Mouse (Mus musculus) lung, postnatal 0 days (tissue): ENCODE results near the gene Smg1. TPM values are rescaled to one million over a fixed set of nuclear protein-coding genes. Genes with fewer than 3 reads are reported as not detected.

Source experiments
- ATAC-seq: fragments of 200-750 bp; cut with Nextera tagmentation; 2 replicates; pipeline ENCODE4 v1.8.0; 2017; ENCODE audit warnings: moderate library complexity
- DNase-seq: peaks from one replicate; pipeline ENCODE4 v3.0.0-alpha.2; 2016; ENCODE audit warnings: low spot score
- H3K27ac ChIP-seq: fragments of 300-500 bp; sonication (generic); 2 replicates; pipeline ENCODE4 v1.5.1; 2014; ENCODE audit warnings: antibody characterized with exemption, mild to moderate bottlenecking, low read length, mixed read lengths
- H3K27me3 ChIP-seq: fragments of 300-500 bp; sonication (generic); replicated peaks from 2 replicates; pipeline ENCODE4 v1.6.1; 2014; ENCODE audit warnings: low read length, mixed read lengths; ENCODE audit not compliant: insufficient read depth
- H3K36me3 ChIP-seq: fragments of 300-500 bp; sonication (generic); 2 replicates; pipeline ENCODE4 v1.6.1; 2014; ENCODE audit warnings: low read length, mixed read lengths; ENCODE audit not compliant: insufficient read depth
- H3K4me1 ChIP-seq: fragments of 300-500 bp; sonication (generic); 2 replicates; pipeline ENCODE4 v1.6.1; 2014; ENCODE audit warnings: antibody characterized with exemption, low read depth, low read length, mixed read lengths; ENCODE audit not compliant: insufficient read depth
- H3K4me2 ChIP-seq: fragments of 300-500 bp; sonication (generic); replicated peaks from 2 replicates; pipeline ENCODE4 v1.6.1; 2014; ENCODE audit warnings: low read depth, mild to moderate bottlenecking, low read length, moderate library complexity, mixed read lengths
- H3K4me3 ChIP-seq: fragments of 300-500 bp; sonication (generic); 2 replicates; pipeline ENCODE4 v1.5.1; 2014; ENCODE audit warnings: low read depth, low read length
- H3K9ac ChIP-seq: fragments of 300-500 bp; sonication (generic); replicated peaks from 2 replicates; pipeline ENCODE4 v1.6.1; 2014; ENCODE audit warnings: low read depth, mild to moderate bottlenecking
- H3K9me3 ChIP-seq: fragments of 300-500 bp; sonication (generic); 2 replicates; pipeline ENCODE4 v1.6.1; 2016; ENCODE audit warnings: low read length, mixed read lengths
- CTCF ChIP-seq: IDR thresholded peaks from 2 replicates; pipeline ENCODE4 v1.5.1; 2016; ENCODE audit warnings: antibody characterized with exemption, mild to moderate bottlenecking
- EP300 ChIP-seq: IDR thresholded peaks from 2 replicates; pipeline ENCODE4 v1.6.1; 2016; ENCODE audit warnings: antibody characterized with exemption, mild to moderate bottlenecking, control low read depth
- WGBS: fragments of 180-500 bp; shearing (Covaris S2); extraction: QIAGEN DNeasy Blood & Tissue Kit; methylation state at CpG from one replicate; pipeline ENCODE4 v1.1.7; 2014; 5-methylcytosine and 5-hydroxymethylcytosine counted together
- polyA plus RNA-seq: library from polyadenylated mRNA; unstranded; fragments of >200 nt; fragmentation: Nextera tagmentation; extraction: Ambion mirVana; gene quantifications from 2 replicates; pipeline ENCODE4 v1.2.1, GENCODE M21; 2015

The Smg1 gene
- polyA plus RNA-seq, 1 experiment from 2014 or later = 11.2 TPM

GRCm38 (mm10) chr7:118163006-118163405, 80.5 kb downstream of the Smg1 start:
- Histone ChIP-seq H3K4me3 (no peak overlapping the region), H3K9me3 (no peaks in the 10 kb centered on the region), H3K9ac (no peak overlapping the region), H3K27me3 (no peaks in the 10 kb centered on the region), H3K4me1 (no peaks in the 10 kb centered on the region), H3K27ac (no peak overlapping the region), H3K4me2 (no peak overlapping the region), H3K36me3 (peaks cover 32% of the 10 kb centered on the region; the same call in 1 of the 2 replicates)
- TF ChIP-seq EP300 = no peak
- TF ChIP-seq CTCF = no peak
- no peak for DNase-seq
- ATAC-seq = no peak
- 96% methylated on average over 8 of the region's 8 CpGs for WGBS

GRCm38 (mm10) chr7:118160121-118160520, 83.3 kb downstream of the Smg1 start:
- TF ChIP-seq EP300 = no peak
- no peak for TF ChIP-seq CTCF
- no peaks in the 10 kb centered on the region for H3K27me3 ChIP-seq
- no peaks in the 10 kb centered on the region for H3K9me3 ChIP-seq
- H3K4me3 ChIP-seq = no peak overlapping the region
- no peak for DNase-seq
- peaks cover 31% of the 10 kb centered on the region; the same call in 1 of the 2 replicates for H3K36me3 ChIP-seq
- no peaks in the 10 kb centered on the region for H3K4me1 ChIP-seq
- no peak overlapping the region for H3K9ac ChIP-seq
- no peak overlapping the region for H3K27ac ChIP-seq
- ATAC-seq = no peak
- H3K4me2 ChIP-seq = no peak overlapping the region
- 88% methylated on average over 3 of the region's 3 CpGs for WGBS

GRCm38 (mm10) chr7:118156461-118156860, 87.0 kb downstream of the Smg1 start:
- DNase-seq = no peak
- no peak overlapping the region for H3K4me2 ChIP-seq
- no peaks in the 10 kb centered on the region for H3K9me3 ChIP-seq
- H3K4me3 ChIP-seq = no peak overlapping the region
- H3K36me3 ChIP-seq = peaks cover 48% of the 10 kb centered on the region
- no peaks in the 10 kb centered on the region for H3K27me3 ChIP-seq
- WGBS = 91% methylated on average over 7 of the region's 7 CpGs
- TF ChIP-seq EP300 = no peak
- TF ChIP-seq CTCF = no peak
- no peaks in the 10 kb centered on the region for H3K4me1 ChIP-seq
- no peak overlapping the region for H3K27ac ChIP-seq
- no peak overlapping the region for H3K9ac ChIP-seq
- no peak for ATAC-seq

- Histone ChIP-seq H3K4me1 (no peaks in the 10 kb centered on the region), H3K36me3 (peaks cover 42% of the 10 kb centered on the region), H3K4me3 (no peak overlapping the region), H3K9ac (no peak overlapping the region), H3K27me3 (no peaks in the 10 kb centered on the region), H3K27ac (no peak overlapping the region), H3K9me3 (no peaks in the 10 kb centered on the region), H3K4me2 (no peak overlapping the region)
- no peak for TF ChIP-seq CTCF
- no peak for TF ChIP-seq EP300
- ATAC-seq (no peak), DNase-seq (no peak)
- 85% methylated on average over 6 of the region's 6 CpGs for WGBS
These were observed 89.3 kb downstream of the Smg1 start for GRCm38 (mm10) chr7:118154150-118154549.

GRCm38 (mm10) chr7:118143602-118144001, 99.9 kb downstream of the Smg1 start:
- 80% methylated on average over 3 of the region's 3 CpGs for WGBS
- Histone ChIP-seq H3K36me3 (peaks cover 46% of the 10 kb centered on the region), H3K4me2 (no peak overlapping the region), H3K9ac (no peak overlapping the region), H3K9me3 (no peaks in the 10 kb centered on the region), H3K4me1 (no peaks in the 10 kb centered on the region), H3K27me3 (no peaks in the 10 kb centered on the region), H3K27ac (no peak overlapping the region), H3K4me3 (no peak overlapping the region)
- ATAC-seq = no peak
- DNase-seq = no peak
- TF ChIP-seq EP300 (no peak), CTCF (no peak)

GRCm38 (mm10) chr7:118143123-118143522, 100.3 kb downstream of the Smg1 start:
- ATAC-seq (no peak), DNase-seq (no peak)
- 88% methylated on average over 4 of the region's 4 CpGs for WGBS
- Histone ChIP-seq H3K27me3 (no peaks in the 10 kb centered on the region), H3K9me3 (no peaks in the 10 kb centered on the region), H3K4me3 (no peak overlapping the region), H3K4me1 (no peaks in the 10 kb centered on the region), H3K27ac (no peak overlapping the region), H3K4me2 (no peak overlapping the region), H3K36me3 (peaks cover 42% of the 10 kb centered on the region), H3K9ac (no peak overlapping the region)
- TF ChIP-seq EP300 = no peak
- no peak for TF ChIP-seq CTCF

- no peak for TF ChIP-seq CTCF
- no peak for TF ChIP-seq EP300
- Histone ChIP-seq H3K27me3 (no peaks in the 10 kb centered on the region), H3K4me2 (no peak overlapping the region), H3K36me3 (peaks cover 49% of the 10 kb centered on the region), H3K4me1 (no peaks in the 10 kb centered on the region), H3K9me3 (no peaks in the 10 kb centered on the region), H3K4me3 (no peak overlapping the region), H3K9ac (no peak overlapping the region), H3K27ac (no peak overlapping the region)
- WGBS = 92% methylated on average over 7 of the region's 7 CpGs
- no peak for ATAC-seq
- DNase-seq = no peak
These were observed 102.2 kb downstream of the Smg1 start for GRCm38 (mm10) chr7:118141271-118141670.
